Mouse (Mus musculus) liver, embryonic 18 days (tissue): ENCODE results near the gene Slc9a3r2. TPM values are rescaled to one million over a fixed set of nuclear protein-coding genes. Genes with fewer than 3 reads are reported as not detected.

Experiments
- polyA plus RNA-seq: library from polyadenylated mRNA; depleted of rRNA; stranded (reverse); fragments of >200 nt; gene quantifications from 2 replicates; pipeline ENCODE4 v1.2.3, GENCODE M21; 2012; rRNA removed

Slc9a3r2 gene
- 10.7 and 11.8 TPM in 2 replicates for polyA plus RNA-seq

DNA sequence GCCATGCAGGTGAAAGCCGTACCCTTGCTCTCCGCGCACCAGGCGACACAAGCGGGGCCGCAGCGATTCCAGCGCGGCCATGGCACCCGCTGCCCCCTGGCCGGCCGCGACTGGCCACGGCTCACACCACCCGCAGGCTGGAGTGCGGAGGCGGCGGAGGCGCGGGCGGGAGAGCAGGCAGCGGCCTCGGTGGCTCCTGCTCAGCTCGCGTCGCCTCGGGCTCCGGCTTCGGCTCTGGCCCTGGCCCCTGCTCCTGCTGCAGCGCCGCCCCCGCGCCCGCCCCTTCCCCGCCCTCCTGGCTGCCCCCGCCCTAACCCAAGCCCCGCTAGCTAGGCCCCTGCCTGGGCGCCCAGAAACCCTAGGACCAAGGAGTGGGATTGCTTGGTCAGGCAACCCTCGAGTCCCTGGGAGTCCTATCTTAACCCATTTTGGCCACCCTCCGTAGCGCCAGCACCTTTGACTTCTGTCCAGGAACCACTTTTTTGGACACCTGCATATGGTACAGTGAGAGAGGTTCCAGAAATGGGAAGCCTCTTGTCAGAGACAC, at the start of gene Slc9a3r2:
Slc9a3r2 (minus strand) TSS at position 258 of the 547 bp plus-strand sequence.

DNA sequence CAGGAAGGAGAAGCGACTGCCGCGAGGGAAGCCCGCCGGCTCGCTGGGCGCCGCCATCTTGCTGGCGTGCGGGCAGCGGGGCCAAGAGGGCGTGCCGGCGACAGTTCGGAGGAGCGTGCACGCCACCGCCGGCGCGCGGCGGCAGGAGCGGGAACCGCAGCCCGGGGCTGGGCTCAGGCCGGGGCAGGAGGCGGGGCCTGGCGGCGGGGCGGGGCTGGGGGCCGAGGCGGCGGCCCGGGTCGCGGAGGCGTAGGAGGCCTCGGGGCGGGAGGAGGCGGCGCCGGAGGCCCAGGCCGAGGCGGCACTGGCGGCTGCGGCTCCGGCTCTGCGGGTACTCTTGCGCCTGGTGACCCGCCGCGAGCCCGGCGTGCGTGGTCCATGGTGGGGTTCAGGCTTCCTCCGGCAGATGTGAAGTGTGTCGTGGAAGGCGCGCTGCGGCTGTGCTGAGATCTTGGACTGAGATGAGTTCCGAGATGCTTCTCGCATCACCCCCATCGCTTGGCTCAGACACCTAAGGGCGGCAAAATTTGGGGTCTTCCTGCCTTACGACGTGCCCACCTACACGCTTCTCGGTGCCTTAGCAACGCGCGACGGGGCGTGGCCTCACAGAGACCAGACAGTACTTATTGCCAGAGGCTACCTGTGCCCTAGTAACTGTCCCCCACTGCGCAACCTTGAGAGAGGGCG, 46.0 kb upstream of the Slc9a3r2 start, which contains the start of the genes Gfer and Noxo1:
Gfer (minus strand) TSS at position 146 of the 687 bp plus-strand sequence.
Noxo1 (plus strand) TSS at position 224 of the 687 bp plus-strand sequence.

DNA sequence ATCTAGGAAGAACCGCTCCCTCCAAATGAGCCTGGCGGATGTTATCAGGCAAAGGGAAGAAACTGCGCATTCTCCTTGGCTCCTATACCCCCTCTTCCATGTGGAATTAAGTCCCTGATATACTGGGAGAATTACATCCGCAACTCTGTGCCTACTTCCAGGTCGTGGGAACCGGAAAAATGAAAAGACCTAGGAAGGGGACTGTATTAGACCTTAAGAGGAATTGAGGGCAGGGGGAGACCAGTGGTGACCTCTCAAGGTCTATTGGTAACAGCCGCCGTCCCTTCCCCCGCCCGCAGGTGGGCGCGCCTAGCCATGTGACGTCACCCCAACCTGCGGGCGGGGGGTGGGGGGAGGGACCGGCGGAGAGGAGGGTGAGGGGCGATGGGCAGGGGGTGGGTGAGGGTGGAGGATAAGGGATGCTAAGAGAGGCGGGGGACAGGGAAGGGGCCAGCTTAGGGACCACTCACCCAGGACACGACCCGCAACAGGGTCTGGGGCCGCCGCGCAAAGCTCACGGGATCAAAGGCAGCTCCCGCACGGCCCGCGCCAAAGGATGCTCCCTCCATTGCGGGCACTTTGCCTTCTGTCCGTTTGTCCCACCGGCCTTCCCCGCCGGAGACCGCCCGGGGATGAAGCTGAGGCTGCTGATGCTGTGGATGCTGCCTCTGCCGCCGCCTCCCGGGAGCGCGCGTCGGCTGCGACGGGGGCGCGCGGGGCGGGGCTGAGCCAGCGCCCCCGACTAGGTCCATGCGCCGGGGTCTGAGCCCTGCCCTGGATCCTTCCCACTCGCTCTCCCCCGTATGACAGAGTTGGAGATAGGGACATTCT, 39.3 kb upstream of the Slc9a3r2 start, which contains the start of gene Syngr3:
Syngr3 (minus strand) TSS at position 705 of the 831 bp plus-strand sequence.

DNA sequence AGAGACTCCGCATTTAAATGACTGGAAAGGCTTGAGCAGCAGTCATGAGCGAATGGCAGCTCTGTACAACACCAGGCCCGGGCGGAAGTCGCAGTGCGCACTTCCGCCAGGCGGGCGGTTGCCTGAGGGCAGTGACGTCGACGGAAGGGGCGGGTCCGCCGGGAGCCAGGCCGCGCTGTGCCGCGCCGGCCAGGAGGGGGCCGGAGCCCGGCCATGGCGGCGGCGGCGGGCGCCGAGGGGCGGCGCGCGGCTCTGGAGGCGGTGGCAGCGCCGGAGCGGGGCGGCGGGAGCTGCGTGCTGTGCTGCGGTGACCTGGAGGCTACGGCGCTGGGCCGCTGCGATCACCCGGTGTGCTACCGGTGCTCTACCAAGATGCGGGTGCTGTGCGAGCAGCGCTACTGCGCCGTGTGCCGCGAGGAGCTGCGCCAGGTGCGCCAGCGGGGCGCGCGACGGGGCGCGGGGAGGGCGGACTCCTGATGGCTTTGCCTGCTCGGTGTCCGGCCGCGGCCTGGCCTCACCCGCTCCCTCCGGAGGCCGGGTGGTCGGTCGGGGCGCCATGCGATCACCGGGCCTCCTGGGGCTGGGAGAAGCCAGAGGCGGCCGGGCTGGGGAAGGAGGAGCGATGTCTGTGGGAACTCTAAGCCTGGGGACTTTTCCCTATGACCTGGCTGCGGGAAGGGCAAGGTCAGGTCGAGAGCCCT, 19.6 kb upstream of the Slc9a3r2 start, which contains the start of gene Zfp598:
Zfp598 (plus strand) TSS at position 143 of the 701 bp plus-strand sequence.

DNA sequence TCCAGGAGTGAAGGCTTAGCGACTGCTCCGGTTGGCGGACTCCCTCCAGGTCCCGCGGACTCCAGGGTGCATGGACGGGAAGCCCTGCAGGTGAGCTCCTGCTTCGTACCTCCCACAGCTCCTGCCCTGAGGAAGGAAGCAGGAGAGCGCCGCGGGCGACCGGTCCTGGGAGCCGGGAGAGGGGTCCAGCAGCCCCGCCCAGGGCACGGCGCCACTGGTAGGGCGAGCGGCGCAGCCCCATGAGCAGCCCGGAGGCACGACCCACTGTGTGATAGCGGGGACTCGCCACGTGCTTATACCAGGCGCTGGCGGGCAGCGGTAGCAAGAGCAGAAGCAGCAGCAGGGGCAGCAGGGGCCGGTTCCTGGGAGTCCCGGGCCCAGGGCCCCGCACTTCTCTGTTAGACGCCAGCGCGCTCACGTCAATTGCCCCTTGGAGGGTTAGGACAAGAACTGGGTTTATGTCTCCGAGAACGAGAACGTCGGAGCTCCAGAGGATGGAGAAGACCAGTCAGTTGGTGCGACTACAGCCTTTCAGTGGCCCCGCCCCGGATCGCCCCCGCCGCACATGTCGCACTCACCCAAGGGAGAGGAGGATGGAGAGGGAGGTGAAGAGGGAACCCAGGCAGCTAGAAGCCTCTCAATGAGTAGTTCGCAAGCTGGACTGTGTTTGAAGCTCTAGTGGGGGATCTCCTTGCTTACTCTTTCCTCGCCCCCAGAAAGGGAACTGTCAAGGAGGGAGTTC, 8.1 kb upstream of the Slc9a3r2 start, which contains the start of gene Npw:
Npw (minus strand) TSS at position 441 of the 742 bp plus-strand sequence.

DNA sequence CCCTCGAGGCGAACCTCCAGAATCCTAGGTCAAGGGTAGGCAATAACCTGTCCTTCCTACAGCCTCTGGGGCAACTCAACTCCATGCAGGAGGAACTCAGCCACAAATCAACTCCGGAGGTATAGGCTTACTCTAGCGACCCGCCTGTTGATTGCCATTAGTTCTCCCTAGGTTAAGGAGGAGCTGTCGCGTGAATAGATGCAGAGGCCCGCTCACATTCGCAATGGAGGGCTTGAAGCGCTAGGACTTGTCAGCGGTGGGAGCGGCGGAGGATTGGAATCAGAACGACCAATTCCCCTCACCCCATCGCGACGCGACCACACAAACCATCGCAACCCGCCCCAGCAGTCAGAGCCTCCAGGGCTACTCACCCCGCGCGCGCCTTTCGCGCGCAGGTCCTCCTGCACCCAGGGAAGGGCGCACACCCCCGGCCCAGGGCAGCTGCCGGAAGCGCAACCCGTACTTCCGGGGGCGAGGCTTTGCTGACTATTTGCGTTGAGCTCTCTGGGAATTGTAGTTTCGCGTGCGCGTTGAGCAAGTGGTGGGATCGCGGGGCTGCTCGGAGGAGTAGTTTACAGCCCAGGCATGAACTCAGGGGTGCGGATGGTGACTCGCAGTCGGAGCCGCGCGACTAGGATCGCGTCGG, 17.8 kb downstream of the Slc9a3r2 start, which contains the start of the genes Tsc2 and Nthl1:
Tsc2 (minus strand) TSS at position 464 of the 646 bp plus-strand sequence.
Nthl1 (plus strand) TSS at position 514 of the 646 bp plus-strand sequence.

Other genes with a start within 250 kb of the Slc9a3r2 start
- 72.7 and 77.9 TPM in 2 replicates for gene Rnps1, start 235.8 kb downstream of the Slc9a3r2 start, polyA plus RNA-seq
- 112 and 121 TPM in 2 replicates for gene Eci1, start 223.7 kb downstream of the Slc9a3r2 start, polyA plus RNA-seq
- gene Dnase1l2, start 207.2 kb downstream of the Slc9a3r2 start, polyA plus RNA-seq, result 2.2 and 2.4 TPM in 2 replicates
- 17.6 and 21.6 TPM in 2 replicates for gene E4f1, start 180.0 kb downstream of the Slc9a3r2 start, polyA plus RNA-seq
- 21.3 and 23.2 TPM in 2 replicates for gene Pgp, start 179.9 kb downstream of the Slc9a3r2 start, polyA plus RNA-seq
- gene Bricd5, start 176.4 kb downstream of the Slc9a3r2 start, polyA plus RNA-seq, result 0.14 and 0.23 TPM in 2 replicates
- gene Mlst8, start 171.2 kb downstream of the Slc9a3r2 start, polyA plus RNA-seq, result 10.8 TPM in 2 replicates
- 0.07 and 0.08 TPM in 2 replicates for gene Caskin1, start 161.7 kb downstream of the Slc9a3r2 start, polyA plus RNA-seq
- 48.2 and 52.1 TPM in 2 replicates for gene Traf7, start 122.4 kb downstream of the Slc9a3r2 start, polyA plus RNA-seq
- 0.24 and 0.30 TPM in 2 replicates for gene Rab26, start 116.1 kb downstream of the Slc9a3r2 start, polyA plus RNA-seq
- 3.8 and 5.0 TPM in 2 replicates for gene Pkd1, start 100.5 kb downstream of the Slc9a3r2 start, polyA plus RNA-seq
- 17.8 and 20.1 TPM in 2 replicates for gene Tsc2, start 17.7 kb downstream of the Slc9a3r2 start, polyA plus RNA-seq
- 5.8 and 6.5 TPM in 2 replicates for gene Nthl1, start 17.6 kb downstream of the Slc9a3r2 start, polyA plus RNA-seq
- 0.07 and 0.16 TPM in 2 replicates for gene Npw, start 8.1 kb upstream of the Slc9a3r2 start, polyA plus RNA-seq
- 21.7 and 27.6 TPM in 2 replicates for gene Zfp598, start 19.4 kb upstream of the Slc9a3r2 start, polyA plus RNA-seq
- gene Syngr3, start 39.6 kb upstream of the Slc9a3r2 start, polyA plus RNA-seq, result 0.12 and 0.14 TPM in 2 replicates
- 18.4 and 20.5 TPM in 2 replicates for gene Gfer, start 45.8 kb upstream of the Slc9a3r2 start, polyA plus RNA-seq
- gene Noxo1, start 45.9 kb upstream of the Slc9a3r2 start, polyA plus RNA-seq, result 1.1 and 1.2 TPM in 2 replicates
- gene Tbl3, start 57.3 kb upstream of the Slc9a3r2 start, polyA plus RNA-seq, result 17.9 and 18.1 TPM in 2 replicates
- gene Rnf151, start 67.7 kb upstream of the Slc9a3r2 start, polyA plus RNA-seq, result 0.10 TPM in 1 of 2 replicates, not detected in the other
- gene Rps2, start 67.8 kb upstream of the Slc9a3r2 start, polyA plus RNA-seq, result 1,642 and 1,684 TPM in 2 replicates
- 215 and 225 TPM in 2 replicates for gene Ndufb10, start 74.2 kb upstream of the Slc9a3r2 start, polyA plus RNA-seq
- gene Rpl3l, start 77.5 kb upstream of the Slc9a3r2 start, polyA plus RNA-seq, result 0.11 and 0.13 TPM in 2 replicates
- gene Msrb1, start 86.3 kb upstream of the Slc9a3r2 start, polyA plus RNA-seq, result 91.0 and 112 TPM in 2 replicates
- gene Hs3st6, start 102.7 kb upstream of the Slc9a3r2 start, polyA plus RNA-seq, result 0.84 and 0.96 TPM in 2 replicates
- gene Meiob, start 154.0 kb upstream of the Slc9a3r2 start, polyA plus RNA-seq, result 0.49 and 0.74 TPM in 2 replicates
- 160 and 200 TPM in 2 replicates for gene Hagh, start 189.8 kb upstream of the Slc9a3r2 start, polyA plus RNA-seq
- gene Fahd1, start 200.0 kb upstream of the Slc9a3r2 start, polyA plus RNA-seq, result 43.4 and 44.7 TPM in 2 replicates
- gene Igfals, start 215.7 kb upstream of the Slc9a3r2 start, polyA plus RNA-seq, result 12.4 and 15.1 TPM in 2 replicates
- gene Nubp2, start 236.0 kb upstream of the Slc9a3r2 start, polyA plus RNA-seq, result 15.4 and 17.7 TPM in 2 replicates
- 26.4 and 28.2 TPM in 2 replicates for gene Spsb3, start 236.3 kb upstream of the Slc9a3r2 start, polyA plus RNA-seq
- 11.2 and 11.3 TPM in 2 replicates for gene Eme2, start 244.8 kb upstream of the Slc9a3r2 start, polyA plus RNA-seq
- 52.2 and 58.3 TPM in 2 replicates for gene Mrps34, start 244.8 kb upstream of the Slc9a3r2 start, polyA plus RNA-seq
- gene Nme3, start 246.2 kb upstream of the Slc9a3r2 start, polyA plus RNA-seq, result 32.3 and 35.5 TPM in 2 replicates